Mouse (Mus musculus): ENCODE data around the gene Prkca. TPM values are rescaled to one million over a fixed set of nuclear protein-coding genes. Genes with fewer than 3 reads are reported as not detected.
A peak's percentile ranks its signal among the peaks of the same experiment; 100 is the strongest.

The Prkca gene
- total RNA-seq (2022): 100 to 1,000 TPM; 201 to 232 (median 220) TPM

- peak; percentile 85 to 95 for DNase-seq (ENCODE audit: low spot score in 2 of 2)
These were observed at the start of gene Prkca for GRCm38 (mm10) chr11:108343789-108344462. Gene Prkca (minus strand): TSS chr11:108343928.

GRCm38 (mm10) chr11:108385666-108386024 is 41.9 kb upstream of the Prkca start:
- no peak for DNase-seq (ENCODE audit: low spot score in 2 of 2)

GRCm38 (mm10) chr11:108384920-108385665 is 41.4 kb upstream of the Prkca start:
- DNase-seq (ENCODE audit: low spot score in 2 of 2): no peak

- DNase-seq (ENCODE audit: low spot score in 2 of 2): no peak
These were observed 38.9 kb upstream of the Prkca start for GRCm38 (mm10) chr11:108382664-108383063.

GRCm38 (mm10) chr11:108378363-108378751 is 34.6 kb upstream of the Prkca start:
- no peak for DNase-seq (ENCODE audit: low spot score in 2 of 2)

GRCm38 (mm10) chr11:108377680-108378362 is 34.1 kb upstream of the Prkca start:
- peak; percentile 66 to 88 for DNase-seq (ENCODE audit: low spot score in 2 of 2)

GRCm38 (mm10) chr11:108376815-108377214 is 33.1 kb upstream of the Prkca start:
- DNase-seq (ENCODE audit: low spot score in 2 of 2): no peak

- DNase-seq (ENCODE audit: low spot score in 2 of 2): no peak
These were observed 23.3 kb upstream of the Prkca start for GRCm38 (mm10) chr11:108367046-108367445.

GRCm38 (mm10) chr11:108365600-108365999 is 21.9 kb upstream of the Prkca start:
- no peak for DNase-seq (ENCODE audit: low spot score in 2 of 2)

GRCm38 (mm10) chr11:108364945-108365589 is 21.3 kb upstream of the Prkca start:
- no peak for DNase-seq (ENCODE audit: low spot score in 2 of 2)

- no peak for DNase-seq (ENCODE audit: low spot score in 2 of 2)
These were observed 20.3 kb upstream of the Prkca start for GRCm38 (mm10) chr11:108363991-108364390.

GRCm38 (mm10) chr11:108362965-108363364 is 19.2 kb upstream of the Prkca start:
- DNase-seq (ENCODE audit: low spot score in 2 of 2): no peak

GRCm38 (mm10) chr11:108360983-108361382 is 17.3 kb upstream of the Prkca start:
- DNase-seq (ENCODE audit: low spot score in 2 of 2): no peak

- DNase-seq (ENCODE audit: low spot score in 2 of 2): no peak
These were observed 15.2 kb upstream of the Prkca start for GRCm38 (mm10) chr11:108358911-108359310.

GRCm38 (mm10) chr11:108356020-108356419 is 12.3 kb upstream of the Prkca start:
- DNase-seq (ENCODE audit: low spot score in 2 of 2): no peak

- no peak for DNase-seq (ENCODE audit: low spot score in 2 of 2)
These were observed 9.2 kb upstream of the Prkca start for GRCm38 (mm10) chr11:108352842-108353388.

- no peak for DNase-seq (ENCODE audit: low spot score in 2 of 2)
These were observed 7.1 kb upstream of the Prkca start for GRCm38 (mm10) chr11:108350799-108351198.

GRCm38 (mm10) chr11:108345321-108345720 is 1.6 kb upstream of the Prkca start:
- no peak for DNase-seq (ENCODE audit: low spot score in 2 of 2)

- DNase-seq (ENCODE audit: low spot score in 2 of 2): no peak
These were observed 1.0 kb upstream of the Prkca start for GRCm38 (mm10) chr11:108344759-108345158.

- peak; percentile 23 to 27 for DNase-seq (ENCODE audit: low spot score in 2 of 2)
These were observed 653 bp downstream of the Prkca start, which contains the start of gene Apoh for GRCm38 (mm10) chr11:108342781-108343768. Gene Apoh (plus strand): TSS chr11:108343354.
